Mouse (Mus musculus) skeletal muscle tissue, postnatal 0 days (tissue): ENCODE data around the gene Nme6. TPM values are rescaled to one million over a fixed set of nuclear protein-coding genes. Genes with fewer than 3 reads are reported as not detected.

Experiments used
- microRNA-seq, 2 experiments: library from miRNA; unstranded; fragments of <30 nt; microRNA quantifications; one replicate each; pipeline ENCODE4; 2016
- polyA plus RNA-seq: library from polyadenylated mRNA; unstranded; fragments of >200 nt; fragmentation: Nextera tagmentation; extraction: Ambion mirVana; gene quantifications from 2 replicates; pipeline ENCODE4 v1.2.1, GENCODE M21; 2015

Nme6 gene
- polyA plus RNA-seq: 44.2 and 44.5 TPM in 2 replicates

GRCm38 (mm10) chr9:109832391-109833087 is at the start of gene Nme6:
TSS of gene Nme6 (plus strand) at chr9:109832749.

GRCm38 (mm10) chr9:109790570-109790969 is 42.0 kb upstream of the Nme6 start, which contains the start of gene Fbxw27:
TSS of gene Fbxw27 (minus strand) at chr9:109790670.

GRCm38 (mm10) chr9:109811980-109812379 is 20.6 kb upstream of the Nme6 start, which contains the start of gene Spink8:
TSS of gene Spink8 (plus strand) at chr9:109812280.

GRCm38 (mm10) chr9:109849312-109849758 is 16.8 kb downstream of the Nme6 start, which contains the start of gene Camp:
TSS of gene Camp (minus strand) at chr9:109849617.

GRCm38 (mm10) chr9:109874797-109875691 is 42.5 kb downstream of the Nme6 start, which contains the start of gene Cdc25a:
TSS of gene Cdc25a (plus strand) at chr9:109875579.

Small RNA genes lying within 50 kb of the gene (microRNA-seq; reads per million reads assigned to microRNA genes)
- gene Mir7089: 0 to 0.42 reads per million in 2 experiments

Other genes starting within 250 kb of the Nme6 start
- not detected in 2 replicates for gene Fbxw24, start 206.7 kb upstream of the Nme6 start, polyA plus RNA-seq
- gene Fbxw25, start 168.1 kb upstream of the Nme6 start, polyA plus RNA-seq: not detected in 2 replicates
- gene Fbxw18, start 130.0 kb upstream of the Nme6 start, polyA plus RNA-seq: not detected in 2 replicates
- gene Fbxw26, start 86.7 kb upstream of the Nme6 start, polyA plus RNA-seq: not detected in 2 replicates
- not detected in 2 replicates for gene Fbxw27, start 42.1 kb upstream of the Nme6 start, polyA plus RNA-seq
- 0.40 TPM in 1 of 2 replicates, not detected in the other for gene Spink8, start 20.5 kb upstream of the Nme6 start, polyA plus RNA-seq
- 0.33 and 9.3 TPM in 2 replicates for gene Camp, start 16.9 kb downstream of the Nme6 start, polyA plus RNA-seq
- gene Cdc25a, start 42.8 kb downstream of the Nme6 start, polyA plus RNA-seq: 7.0 and 8.7 TPM in 2 replicates
- 113 and 125 TPM in 2 replicates for gene Map4, start 98.7 kb downstream of the Nme6 start, polyA plus RNA-seq